Mouse (Mus musculus): ENCODE data around the gene Adk.
A peak's percentile ranks its signal among the peaks of the same experiment; 100 is the strongest.
"Not testable (repeated sequence)": the region's sequence is repeated elsewhere in the genome, so short reads cannot be mapped to it uniquely, and the experiment has no call there.

The Adk gene

GRCm38 (mm10) chr14:21094161-21094560 lies 41.8 kb downstream of the Adk start:
- ATAC-seq (ENCODE audit: insufficient number of reproducible peaks, low FRiP score, low TSS enrichment) = not testable (repeated sequence)

DNA sequence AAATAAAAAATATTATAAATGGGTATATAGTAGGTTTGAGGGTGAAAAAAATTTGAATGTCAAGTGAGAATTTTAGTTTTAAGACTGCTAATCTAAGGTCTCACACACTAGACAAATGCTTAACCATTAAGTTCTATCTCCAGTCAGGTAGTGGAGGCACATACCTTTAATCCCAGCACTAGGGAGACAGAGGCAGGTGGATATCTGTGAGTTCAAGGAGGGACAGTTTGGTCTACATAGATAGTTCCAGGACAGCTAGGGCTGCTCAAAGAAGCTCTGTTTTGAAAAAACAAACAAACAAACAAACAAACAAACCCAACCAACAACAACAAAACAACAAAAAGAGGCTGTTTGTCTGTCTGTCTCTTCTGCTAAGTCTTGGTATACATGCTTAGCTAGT lies 43.9 kb downstream of the Adk start:
- ATAC-seq (ENCODE audit: insufficient number of reproducible peaks, low FRiP score, low TSS enrichment) = no peak

GRCm38 (mm10) chr14:21096689-21097088 lies 44.3 kb downstream of the Adk start:
- no peak for ATAC-seq (ENCODE audit: insufficient number of reproducible peaks, low FRiP score, low TSS enrichment)

DNA sequence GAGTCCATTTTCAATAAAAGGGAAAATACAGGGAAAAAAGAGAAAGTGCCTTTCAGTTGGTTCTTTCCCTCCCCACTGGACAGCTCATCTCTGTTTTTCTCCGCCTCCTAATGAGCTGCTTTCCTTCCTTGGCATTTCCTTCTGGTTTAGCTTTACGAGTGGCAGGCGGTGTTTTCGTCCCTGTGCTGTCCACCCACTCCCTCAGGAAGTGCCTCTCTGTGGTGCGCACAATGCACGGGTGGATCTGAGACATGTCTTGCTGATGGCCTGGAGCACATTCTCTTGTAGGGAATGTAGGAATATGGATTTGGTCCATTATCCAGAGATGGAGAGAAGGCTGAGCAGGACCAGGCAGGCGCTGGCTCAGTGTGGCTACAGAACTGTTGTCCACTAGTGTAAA lies 47.0 kb downstream of the Adk start:
- no peak for ATAC-seq (ENCODE audit: insufficient number of reproducible peaks, low FRiP score, low TSS enrichment)

GRCm38 (mm10) chr14:21100876-21101275 lies 48.5 kb downstream of the Adk start:
- ATAC-seq (ENCODE audit: insufficient number of reproducible peaks, low FRiP score, low TSS enrichment) = no peak

DNA sequence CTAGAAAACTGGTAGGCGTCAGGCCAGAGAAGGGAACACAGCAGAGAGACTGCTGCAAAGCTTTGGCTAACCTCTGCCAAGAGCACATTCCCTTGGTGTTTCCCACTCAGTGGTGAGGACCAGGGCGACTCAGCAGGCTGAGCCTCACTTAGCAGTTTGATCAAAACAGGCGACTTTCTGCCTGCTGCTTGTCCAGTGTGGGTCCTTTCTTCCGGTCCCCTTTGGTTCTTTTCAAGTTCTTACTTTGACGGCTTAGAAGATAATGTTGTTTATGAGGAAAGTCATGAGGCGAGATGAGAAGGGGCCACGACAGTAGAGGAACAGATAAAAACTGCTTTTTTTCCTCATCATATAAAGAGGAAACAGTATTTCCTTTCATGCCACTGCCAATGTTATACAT lies 49.2 kb downstream of the Adk start:
- ATAC-seq (ENCODE audit: insufficient number of reproducible peaks, low FRiP score, low TSS enrichment) = no peak

GRCm38 (mm10) chr14:21102666-21103203 lies 50.4 kb downstream of the Adk start:
- no peak for ATAC-seq (ENCODE audit: insufficient number of reproducible peaks, low FRiP score, low TSS enrichment)

- ATAC-seq (ENCODE audit: insufficient number of reproducible peaks, low FRiP score, low TSS enrichment) = no peak
These were observed 52.7 kb downstream of the Adk start for GRCm38 (mm10) chr14:21105049-21105448.

DNA sequence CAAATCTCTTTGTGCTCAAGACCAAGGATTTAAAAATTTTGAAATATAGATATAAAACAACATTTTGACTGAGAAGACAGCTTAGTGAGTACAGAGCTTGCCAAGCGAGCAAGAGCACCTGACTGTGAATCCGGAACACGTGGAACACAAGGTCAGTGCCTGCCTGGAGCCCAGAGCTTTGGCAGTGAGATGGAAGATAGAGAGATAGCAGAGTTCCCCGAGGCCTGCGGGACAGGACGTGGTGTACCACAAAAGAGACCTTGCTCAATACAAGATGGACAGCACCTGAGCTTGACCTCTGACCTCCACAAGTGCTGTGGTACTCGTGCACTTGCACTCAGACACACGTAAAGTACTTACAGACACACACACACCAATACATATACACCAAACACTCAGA lies 54.2 kb downstream of the Adk start:
- no peak for ATAC-seq (ENCODE audit: insufficient number of reproducible peaks, low FRiP score, low TSS enrichment)

DNA sequence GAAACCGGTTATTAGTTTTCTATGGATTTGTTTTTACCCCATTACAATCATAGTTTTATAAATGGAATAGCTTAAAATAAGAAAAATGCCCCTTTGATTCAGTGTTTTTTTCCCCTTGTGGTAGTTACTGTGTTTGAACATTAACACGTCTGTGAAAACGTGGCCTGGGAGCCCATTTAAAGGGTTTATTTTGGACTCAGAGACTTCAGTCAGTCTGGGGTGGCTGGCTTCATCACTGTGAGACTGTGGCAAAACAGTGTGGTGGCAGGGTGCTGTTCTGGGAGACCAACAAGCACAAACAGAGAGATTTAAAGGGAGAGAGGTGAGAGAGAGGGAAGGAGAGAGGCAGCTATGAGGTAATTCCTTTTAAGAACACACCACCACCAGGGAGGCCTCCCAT lies 55.2 kb downstream of the Adk start:
- ATAC-seq (ENCODE audit: insufficient number of reproducible peaks, low FRiP score, low TSS enrichment) = no peak

- no peak for ATAC-seq (ENCODE audit: insufficient number of reproducible peaks, low FRiP score, low TSS enrichment)
These were observed 58.1 kb downstream of the Adk start for GRCm38 (mm10) chr14:21110492-21110891.

GRCm38 (mm10) chr14:21111500-21111899 lies 59.1 kb downstream of the Adk start:
- ATAC-seq (ENCODE audit: insufficient number of reproducible peaks, low FRiP score, low TSS enrichment) = no peak

DNA sequence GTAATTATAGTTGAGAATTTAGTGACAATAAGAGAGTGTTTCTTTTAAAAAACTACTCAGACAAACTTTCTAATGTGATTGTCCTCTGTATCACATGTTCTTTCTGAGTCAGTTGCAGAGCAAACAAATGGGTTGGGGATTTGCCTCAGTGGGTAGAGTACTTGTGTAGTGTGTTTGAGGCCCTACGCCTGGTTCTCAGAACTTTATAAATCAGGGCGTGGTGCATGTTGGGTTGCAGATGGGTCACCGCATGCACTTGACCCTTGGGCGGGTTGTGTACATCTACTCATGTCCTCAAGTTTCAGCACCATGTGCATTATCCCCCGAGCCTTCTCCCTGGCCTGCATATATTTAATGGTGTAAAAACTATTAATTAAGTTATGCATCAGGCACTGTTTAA lies 59.8 kb downstream of the Adk start:
- ATAC-seq (ENCODE audit: insufficient number of reproducible peaks, low FRiP score, low TSS enrichment) = no peak

DNA sequence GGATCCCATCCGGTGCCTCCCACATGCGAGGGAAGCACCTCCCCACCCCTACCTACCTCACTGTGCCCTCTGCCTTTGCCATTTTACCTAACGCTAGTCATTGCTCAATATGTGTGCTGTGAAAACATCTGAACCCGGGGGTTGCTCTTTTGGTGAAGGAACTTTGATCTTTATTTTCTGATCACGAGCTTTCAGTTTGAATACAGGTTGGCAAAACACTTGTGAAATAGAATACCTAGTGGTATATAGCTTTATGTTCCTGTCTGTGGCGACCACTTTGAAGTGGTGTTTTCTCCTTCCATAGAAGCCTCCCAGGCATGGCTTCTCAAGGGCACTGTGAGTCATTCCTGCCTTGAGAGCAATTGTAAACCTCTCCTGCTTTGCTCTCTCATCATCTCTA lies 60.4 kb downstream of the Adk start:
- no peak for ATAC-seq (ENCODE audit: insufficient number of reproducible peaks, low FRiP score, low TSS enrichment)

- no peak for ATAC-seq (ENCODE audit: insufficient number of reproducible peaks, low FRiP score, low TSS enrichment)
These were observed 62.0 kb downstream of the Adk start for GRCm38 (mm10) chr14:21114339-21114738.

DNA sequence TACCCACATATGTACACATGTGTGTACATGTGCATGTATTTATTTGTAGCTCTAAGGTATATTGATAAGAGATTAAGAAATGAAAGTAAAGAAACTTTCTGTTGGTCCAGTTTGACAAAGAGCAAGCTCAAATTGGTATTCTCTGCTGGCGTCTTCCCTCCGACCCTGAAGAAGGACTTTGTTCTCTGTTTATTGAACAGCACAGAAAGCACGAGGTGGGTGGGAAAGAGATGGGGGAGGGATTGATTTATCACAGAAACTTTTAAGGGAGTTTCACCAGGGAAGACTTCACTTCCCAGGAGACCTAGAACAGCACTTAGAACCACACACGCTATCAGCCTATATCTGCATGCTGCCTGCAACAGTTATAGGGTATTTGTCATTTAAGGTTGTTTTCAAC lies 62.9 kb downstream of the Adk start:
- no peak for ATAC-seq (ENCODE audit: insufficient number of reproducible peaks, low FRiP score, low TSS enrichment)

GRCm38 (mm10) chr14:21115888-21116460 lies 63.6 kb downstream of the Adk start:
- no peak for ATAC-seq (ENCODE audit: insufficient number of reproducible peaks, low FRiP score, low TSS enrichment)

DNA sequence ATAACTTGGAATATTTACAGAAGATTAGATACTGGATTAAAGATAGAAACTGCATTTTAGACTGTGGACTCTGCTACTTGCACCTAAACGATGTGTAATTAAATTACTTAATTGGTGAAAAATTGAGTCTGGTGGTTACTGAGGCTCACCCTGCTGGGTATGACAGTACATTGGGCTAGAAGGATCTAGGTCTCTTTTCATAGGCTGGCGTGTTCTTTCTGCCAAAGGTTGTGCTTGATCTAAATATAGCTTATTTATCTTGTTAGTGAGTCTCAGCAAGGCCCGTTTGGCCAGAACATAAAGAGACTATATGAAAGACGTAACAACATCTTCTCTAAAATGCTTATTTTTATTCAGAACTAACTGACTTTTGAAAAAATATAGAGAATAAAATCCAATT lies 65.7 kb downstream of the Adk start:
- no peak for ATAC-seq (ENCODE audit: insufficient number of reproducible peaks, low FRiP score, low TSS enrichment)

- ATAC-seq (ENCODE audit: insufficient number of reproducible peaks, low FRiP score, low TSS enrichment) = no peak
These were observed 67.4 kb downstream of the Adk start for GRCm38 (mm10) chr14:21119653-21120313.

DNA sequence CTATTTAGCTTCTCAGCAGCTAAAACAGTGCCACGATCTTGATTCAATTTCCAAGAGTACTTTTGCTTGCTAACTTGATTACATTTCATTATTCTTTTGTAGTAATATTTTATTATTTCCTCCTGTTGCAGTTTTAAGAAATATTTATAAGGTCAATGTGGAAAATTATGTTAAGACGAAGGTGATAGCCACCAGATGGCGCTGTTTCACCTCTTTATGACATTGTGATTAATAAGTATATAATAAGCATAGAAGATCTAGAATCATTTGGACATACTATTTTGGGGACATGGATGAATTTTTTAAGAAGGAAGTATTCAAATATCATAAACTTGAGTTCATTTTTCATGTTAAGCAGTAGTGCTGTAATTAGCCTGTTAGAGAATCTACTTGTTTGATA lies 68.1 kb downstream of the Adk start:
- ATAC-seq (ENCODE audit: insufficient number of reproducible peaks, low FRiP score, low TSS enrichment) = no peak

DNA sequence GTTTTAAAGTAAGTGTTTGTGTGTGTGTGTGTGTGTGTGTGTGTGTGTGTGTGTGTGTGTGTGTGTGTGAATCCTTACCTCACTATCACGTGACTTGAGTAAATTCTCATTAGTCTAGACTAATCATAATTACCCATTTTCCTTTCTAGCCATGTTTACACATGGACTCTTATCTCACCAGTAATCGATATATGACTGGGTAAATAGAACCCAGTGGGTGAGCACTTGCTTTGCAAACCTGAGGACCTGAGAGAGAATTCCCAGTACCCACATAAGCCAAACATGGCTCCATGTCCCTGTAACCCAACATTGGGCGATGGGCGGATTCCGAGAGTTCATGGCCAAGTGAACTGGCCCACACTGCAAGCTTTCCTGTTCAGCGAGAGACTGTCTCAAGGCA lies 74.8 kb downstream of the Adk start:
- ATAC-seq (ENCODE audit: insufficient number of reproducible peaks, low FRiP score, low TSS enrichment) = no peak

DNA sequence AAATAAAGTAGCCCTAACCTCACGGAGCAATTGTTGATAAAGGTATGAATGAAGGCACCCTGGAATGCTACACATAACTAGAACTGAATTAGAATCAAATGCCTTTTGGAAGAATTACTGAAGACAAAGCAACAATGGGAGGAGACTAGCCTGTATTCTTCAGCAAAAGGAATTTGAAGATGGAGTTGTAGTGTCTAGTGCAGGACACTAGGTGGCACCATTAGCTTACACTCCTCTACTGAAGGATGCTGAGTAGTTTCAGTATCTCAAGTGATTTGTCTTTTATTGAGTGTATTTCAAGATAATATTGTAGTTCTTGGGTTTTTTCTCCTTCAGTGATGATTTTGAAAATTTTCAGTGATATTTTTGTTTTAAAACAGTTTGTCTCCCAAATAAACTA lies 84.5 kb downstream of the Adk start:
- peak; percentile 56; the same call in 1 of the 2 replicates for ATAC-seq (ENCODE audit: insufficient number of reproducible peaks, low FRiP score, low TSS enrichment)
